Mouse (Mus musculus): ENCODE measurements around the gene Rnf182.

GRCm38 (mm10) chr13:43709529-43709928 is 94.0 kb downstream of the Rnf182 start:
- TF ChIP-seq CTCF (IDR thresholded peaks at IDR 0.05; ENCODE audit: extremely low read depth, insufficient read length, insufficient replicate concordance, low read depth, low read length): no peak
- TF ChIP-seq POLR2A (IDR thresholded peaks at IDR 0.05; ENCODE audit: low read depth, low read length): no peak
